Mouse (Mus musculus) stomach, postnatal 0 days (tissue): ENCODE measurements around the gene Bptf.

Experiments used
- CTCF ChIP-seq: IDR thresholded peaks from 2 replicates; pipeline ENCODE4 v1.5.1; 2016; ENCODE audit warnings: antibody characterized with exemption, low read depth, mild to moderate bottlenecking, moderate library complexity
- EP300 ChIP-seq: optimal IDR thresholded peaks from 2 replicates; pipeline ENCODE3; 2016; ENCODE audit warnings: antibody characterized with exemption

GRCm38 (mm10) chr11:107001760-107002675, 129.9 kb downstream of the Bptf start:
- TF ChIP-seq CTCF (no peak), EP300 (no peak)
